Mouse (Mus musculus): ENCODE measurements around the gene Pax2.
"Not testable (repeated sequence)": the region's sequence is repeated elsewhere in the genome, so short reads cannot be mapped to it uniquely, and the experiment has no call there.

Pax2 gene

GRCm38 (mm10) chr19:44835042-44835930 is 79.4 kb downstream of the Pax2 start:
- peak; percentile 52; the same call in 1 of the 2 replicates for ATAC-seq (ENCODE audit: low TSS enrichment)

- ATAC-seq (ENCODE audit: low TSS enrichment), result no peak
Measured at GRCm38 (mm10) chr19:44835931-44836861, 80.4 kb downstream of the Pax2 start.

GRCm38 (mm10) chr19:44837426-44838205 is 81.8 kb downstream of the Pax2 start:
- ATAC-seq (ENCODE audit: low TSS enrichment), result no peak

GRCm38 (mm10) chr19:44838321-44838720 is 82.5 kb downstream of the Pax2 start:
- no peak for ATAC-seq (ENCODE audit: low TSS enrichment)

GRCm38 (mm10) chr19:44842661-44843060 is 86.8 kb downstream of the Pax2 start:
- ATAC-seq (ENCODE audit: low TSS enrichment), result not testable (repeated sequence)

GRCm38 (mm10) chr19:44849465-44849864 is 93.6 kb downstream of the Pax2 start:
- no peak for ATAC-seq (ENCODE audit: low TSS enrichment)

- no peak for ATAC-seq (ENCODE audit: low TSS enrichment)
Measured at GRCm38 (mm10) chr19:44858671-44859070, 102.8 kb downstream of the Pax2 start.

- no peak for ATAC-seq (ENCODE audit: low TSS enrichment)
Measured at GRCm38 (mm10) chr19:44868766-44869165, 112.9 kb downstream of the Pax2 start.

- ATAC-seq (ENCODE audit: low TSS enrichment), result peak; percentile 34; the same call in 1 of the 2 replicates
Measured at GRCm38 (mm10) chr19:44874186-44874898, 118.5 kb downstream of the Pax2 start.

- ATAC-seq (ENCODE audit: low TSS enrichment), result no peak
Measured at GRCm38 (mm10) chr19:44874928-44875327, 119.1 kb downstream of the Pax2 start.

GRCm38 (mm10) chr19:44875718-44876117 is 119.9 kb downstream of the Pax2 start:
- ATAC-seq (ENCODE audit: low TSS enrichment), result no peak

- no peak for ATAC-seq (ENCODE audit: low TSS enrichment)
Measured at GRCm38 (mm10) chr19:44876529-44876928, 120.7 kb downstream of the Pax2 start.

GRCm38 (mm10) chr19:44882552-44883024 is 126.7 kb downstream of the Pax2 start:
- no peak for ATAC-seq (ENCODE audit: low TSS enrichment)

GRCm38 (mm10) chr19:44884331-44884730 is 128.5 kb downstream of the Pax2 start:
- no peak for ATAC-seq (ENCODE audit: low TSS enrichment)

- no peak for ATAC-seq (ENCODE audit: low TSS enrichment)
Measured at GRCm38 (mm10) chr19:44886475-44886874, 130.6 kb downstream of the Pax2 start.

All from frontal cortex, adult (tissue).